Mouse (Mus musculus) intestine, postnatal 0 days (tissue): Measurements from ENCODE around the gene Cuta. TPM values are rescaled to one million over a fixed set of nuclear protein-coding genes. Genes with fewer than 3 reads are reported as not detected.

Source experiments
- ATAC-seq: fragments of 200-750 bp; cut with Nextera tagmentation; 2 replicates; pipeline ENCODE4 v1.8.0; 2017; ENCODE audit warnings: mild to moderate bottlenecking, moderate TSS enrichment, moderate library complexity
- H3K27ac ChIP-seq: fragments of 300-500 bp; sonication (generic); 2 replicates; pipeline ENCODE4 v1.5.1; 2014; ENCODE audit warnings: mild to moderate bottlenecking, low read depth, low read length, moderate library complexity
- H3K27me3 ChIP-seq: fragments of 300-500 bp; sonication (generic); replicated peaks from 2 replicates; pipeline ENCODE4 v1.6.1; 2014; ENCODE audit warnings: low read length, mixed read lengths; ENCODE audit not compliant: control insufficient read depth, insufficient read depth
- H3K36me3 ChIP-seq: fragments of 300-500 bp; sonication (generic); 2 replicates; pipeline ENCODE4 v1.6.1; 2014; ENCODE audit warnings: mild to moderate bottlenecking, moderate library complexity; ENCODE audit not compliant: control insufficient read depth, insufficient read depth
- H3K4me1 ChIP-seq: fragments of 300-500 bp; sonication (generic); replicated peaks from 2 replicates; pipeline ENCODE4 v1.6.1; 2014; ENCODE audit warnings: antibody characterized with exemption, low read length, mixed read lengths; ENCODE audit not compliant: control insufficient read depth, insufficient read depth
- H3K4me2 ChIP-seq: fragments of 300-500 bp; sonication (generic); replicated peaks from 2 replicates; pipeline ENCODE4 v1.6.1; 2014; ENCODE audit warnings: low read depth, mild to moderate bottlenecking, moderate library complexity
- H3K4me3 ChIP-seq: fragments of 300-500 bp; sonication (generic); 2 replicates; pipeline ENCODE4 v1.5.1; 2014; ENCODE audit warnings: low read depth, low read length
- H3K9ac ChIP-seq: fragments of 300-500 bp; sonication (generic); 2 replicates; pipeline ENCODE4 v1.6.1; 2014; ENCODE audit warnings: mild to moderate bottlenecking, low read depth, low read length
- H3K9me3 ChIP-seq: fragments of 300-500 bp; sonication (generic); 2 replicates; pipeline ENCODE4 v1.6.1; 2016; ENCODE audit warnings: mixed run types; ENCODE audit not compliant: control insufficient read depth
- CTCF ChIP-seq: sonication (generic); IDR thresholded peaks from 2 replicates; pipeline ENCODE4 v1.5.1; 2016; ENCODE audit warnings: low read depth, mild to moderate bottlenecking, control low read depth, antibody characterized with exemption, moderate library complexity
- WGBS: fragments of 180-500 bp; shearing (Covaris S2); extraction: QIAGEN DNeasy Blood & Tissue Kit; methylation state at CpG from one replicate; pipeline ENCODE4 v1.1.7; 2014; 5-methylcytosine and 5-hydroxymethylcytosine counted together
- polyA plus RNA-seq: library from polyadenylated mRNA; unstranded; fragments of >200 nt; fragmentation: Nextera tagmentation; extraction: Ambion mirVana; gene quantifications from 2 replicates; pipeline ENCODE4 v1.2.1, GENCODE M21; 2015

Cuta gene
- polyA plus RNA-seq, 1 experiment from 2014 or later: 287 TPM

DNA sequence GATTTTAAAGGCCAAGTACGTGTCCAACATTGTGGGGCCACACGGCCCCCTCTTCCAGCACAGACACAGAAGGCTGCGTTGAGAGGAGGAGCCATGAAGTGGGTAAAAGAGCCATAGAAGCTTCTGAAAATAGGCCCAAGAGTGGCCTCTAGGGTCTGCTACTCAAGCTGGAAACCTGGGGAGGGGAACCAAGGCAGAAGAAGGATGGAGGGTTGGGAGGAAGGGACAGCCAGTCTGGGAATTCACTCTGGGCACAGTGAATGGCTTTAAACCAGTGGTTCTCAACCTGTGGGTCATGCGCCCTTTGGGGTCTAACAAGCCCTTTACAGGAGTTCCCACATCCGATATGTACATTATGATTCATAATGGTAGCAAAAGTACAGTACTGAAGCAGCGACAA is 29.9 kb upstream of the Cuta start:
- 82% methylated on average over 6 of the region's 6 CpGs for WGBS
- Histone ChIP-seq H3K4me1 (peaks cover 7% of the 10 kb centered on the region; the same call in 1 of the 2 replicates), H3K4me2 (no peak overlapping the region), H3K9ac (no peak overlapping the region), H3K27ac (no peak overlapping the region), H3K36me3 (peaks cover 11% of the 10 kb centered on the region; the same call in 1 of the 2 replicates), H3K4me3 (no peak overlapping the region), H3K27me3 (no peaks in the 10 kb centered on the region), H3K9me3 (no peaks in the 10 kb centered on the region)
- ATAC-seq: no peak
- TF ChIP-seq CTCF: no peak

DNA sequence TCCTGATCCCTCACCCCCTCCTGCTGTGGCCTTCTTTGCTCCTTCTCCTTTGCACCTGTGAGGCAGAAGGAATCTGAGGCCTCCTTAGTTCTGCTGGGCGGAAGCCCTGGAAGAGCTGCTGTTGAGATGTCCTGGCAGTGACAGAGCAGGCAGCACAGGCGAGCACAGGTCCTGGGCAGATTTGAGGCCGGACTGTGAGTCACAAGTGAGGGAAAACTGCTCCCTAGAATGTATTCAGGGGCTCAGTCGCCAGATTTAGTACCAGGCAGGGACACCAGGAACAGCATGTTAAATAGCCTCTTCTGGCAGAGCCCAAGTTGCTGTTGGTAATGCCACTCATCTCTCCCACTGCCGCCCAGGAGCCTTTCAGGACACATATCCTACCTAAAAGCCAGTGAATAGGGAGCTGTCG is 28.8 kb upstream of the Cuta start:
- WGBS: 81% methylated on average over 6 of the region's 6 CpGs
- Histone ChIP-seq H3K9me3 (no peaks in the 10 kb centered on the region), H3K36me3 (peaks cover 12% of the 10 kb centered on the region; the same call in 1 of the 2 replicates), H3K4me1 (no peaks in the 10 kb centered on the region), H3K4me3 (no peak overlapping the region), H3K4me2 (no peak overlapping the region), H3K27ac (no peak overlapping the region), H3K27me3 (no peaks in the 10 kb centered on the region), H3K9ac (no peak overlapping the region)
- no peak for TF ChIP-seq CTCF
- ATAC-seq: no peak

DNA sequence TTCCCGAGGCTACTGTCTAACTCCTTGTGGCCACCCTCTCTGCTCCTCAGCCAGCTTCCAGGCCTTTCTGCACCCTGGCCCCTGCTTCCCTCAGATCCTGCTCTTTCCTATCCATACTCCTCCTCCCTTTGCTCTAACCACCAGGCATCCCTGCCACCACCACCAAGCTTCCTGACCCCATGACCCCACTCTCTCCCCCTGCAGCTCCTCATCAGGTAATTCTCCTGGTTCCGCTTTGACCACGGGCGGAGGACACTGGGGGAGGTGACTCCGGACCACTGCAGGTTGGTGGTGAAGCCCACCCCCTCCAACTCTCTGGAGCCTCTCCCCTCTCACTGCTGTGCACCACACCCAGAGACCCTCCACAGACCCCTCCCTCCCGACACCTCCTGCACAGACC is 28.1 kb upstream of the Cuta start:
- Histone ChIP-seq H3K36me3 (peaks cover 12% of the 10 kb centered on the region; the same call in 1 of the 2 replicates), H3K9me3 (no peaks in the 10 kb centered on the region), H3K4me2 (no peak overlapping the region), H3K9ac (no peak overlapping the region), H3K4me3 (no peak overlapping the region), H3K27ac (no peak overlapping the region), H3K4me1 (no peaks in the 10 kb centered on the region), H3K27me3 (no peaks in the 10 kb centered on the region)
- ATAC-seq: no peak
- TF ChIP-seq CTCF: no peak
- 88% methylated on average over 6 of the region's 6 CpGs for WGBS

DNA sequence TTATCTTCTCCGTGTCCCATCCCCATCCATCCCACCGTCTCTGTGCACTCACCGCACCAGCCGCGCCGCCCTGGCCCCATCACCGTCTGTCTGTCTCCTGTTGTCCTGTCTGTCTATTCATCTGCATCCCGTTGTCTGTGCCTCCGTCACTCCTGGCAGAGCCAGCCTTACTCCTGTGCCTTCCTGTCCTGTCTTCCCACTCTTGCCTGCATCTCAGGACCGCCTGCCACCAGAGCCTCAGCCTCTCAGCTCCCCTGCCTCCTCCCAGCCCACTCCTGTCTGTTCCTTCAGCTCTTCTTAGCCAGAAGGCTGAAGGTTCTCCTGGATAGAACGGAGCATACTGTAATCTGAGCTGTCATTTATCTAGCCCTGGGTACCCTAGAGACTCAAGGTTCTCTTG is 27.6 kb upstream of the Cuta start:
- 90% methylated on average over 11 of the region's 11 CpGs for WGBS
- Histone ChIP-seq H3K27ac (no peak overlapping the region), H3K36me3 (peaks cover 12% of the 10 kb centered on the region; the same call in 1 of the 2 replicates), H3K4me2 (no peak overlapping the region), H3K27me3 (no peaks in the 10 kb centered on the region), H3K4me1 (no peaks in the 10 kb centered on the region), H3K4me3 (no peak overlapping the region), H3K9me3 (no peaks in the 10 kb centered on the region), H3K9ac (no peak overlapping the region)
- TF ChIP-seq CTCF: no peak
- ATAC-seq: no peak

DNA sequence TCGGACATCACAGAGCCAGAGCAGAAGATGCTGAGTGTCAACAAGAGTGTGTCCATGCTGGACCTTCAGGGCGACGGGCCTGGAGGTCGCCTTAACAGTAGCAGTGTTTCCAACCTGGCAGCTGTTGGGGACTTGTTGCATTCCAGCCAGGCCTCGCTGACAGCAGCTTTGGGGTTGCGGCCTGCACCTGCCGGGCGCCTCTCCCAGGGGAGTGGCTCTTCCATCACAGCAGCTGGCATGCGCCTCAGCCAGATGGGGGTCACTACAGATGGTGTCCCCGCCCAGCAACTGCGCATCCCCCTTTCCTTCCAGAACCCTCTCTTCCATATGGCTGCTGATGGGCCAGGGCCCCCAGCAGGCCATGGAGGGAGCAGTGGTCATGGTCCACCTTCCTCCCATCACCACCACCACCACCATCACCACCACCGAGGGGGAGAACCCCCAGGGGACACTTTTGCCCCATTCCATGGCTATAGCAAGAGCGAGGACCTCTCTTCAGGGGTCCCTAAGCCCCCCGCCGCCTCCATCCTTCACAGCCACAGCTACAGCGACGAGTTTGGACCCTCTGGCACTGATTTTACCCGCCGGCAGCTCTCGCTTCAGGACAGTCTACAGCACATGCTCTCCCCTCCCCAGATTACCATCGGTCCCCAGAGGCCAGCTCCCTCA is 22.3 kb upstream of the Cuta start:
- WGBS: 92% methylated on average over 21 of the region's 21 CpGs
- peaks cover 47% of the 10 kb centered on the region; the same call in 1 of the 2 replicates for H3K36me3 ChIP-seq

DNA sequence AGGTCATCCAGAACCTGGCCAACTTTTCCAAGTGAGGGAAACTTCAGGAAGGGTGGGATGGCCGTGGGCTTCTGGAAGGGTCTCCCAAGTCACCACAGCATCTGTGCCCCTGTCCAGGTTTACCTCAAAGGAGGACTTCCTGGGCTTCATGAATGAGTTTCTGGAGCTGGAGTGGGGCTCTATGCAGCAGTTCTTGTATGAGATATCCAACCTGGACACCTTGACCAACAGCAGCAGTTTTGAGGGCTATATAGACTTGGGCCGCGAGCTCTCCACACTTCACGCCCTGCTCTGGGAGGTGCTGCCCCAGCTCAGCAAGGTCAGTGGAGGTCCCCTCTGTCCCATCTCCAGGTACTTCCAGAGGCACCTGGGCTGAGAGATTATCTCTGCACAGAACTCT is 20.4 kb upstream of the Cuta start:
- peaks cover 45% of the 10 kb centered on the region; the same call in 1 of the 2 replicates for H3K36me3 ChIP-seq

More for the DNA sequence above, 22.3 kb upstream of the Cuta start:
- no peak for ATAC-seq
- H3K4me3 ChIP-seq: no peak overlapping the region
- H3K27ac ChIP-seq: no peak overlapping the region
- no peak overlapping the region for H3K4me2 ChIP-seq
- H3K9me3 ChIP-seq: no peaks in the 10 kb centered on the region
- no peak for TF ChIP-seq CTCF
- no peak overlapping the region for H3K9ac ChIP-seq
- no peaks in the 10 kb centered on the region for H3K27me3 ChIP-seq
- no peaks in the 10 kb centered on the region for H3K4me1 ChIP-seq

More for the DNA sequence above, 20.4 kb upstream of the Cuta start:
- ATAC-seq: no peak
- no peak overlapping the region for H3K9ac ChIP-seq
- no peak overlapping the region for H3K27ac ChIP-seq
- no peak for TF ChIP-seq CTCF
- no peaks in the 10 kb centered on the region for H3K4me1 ChIP-seq
- H3K4me3 ChIP-seq: no peak overlapping the region
- WGBS: 87% methylated on average over 4 of the region's 4 CpGs
- no peaks in the 10 kb centered on the region for H3K27me3 ChIP-seq
- H3K9me3 ChIP-seq: no peaks in the 10 kb centered on the region
- H3K4me2 ChIP-seq: no peak overlapping the region
